Comparison of ENCODE assay signal across 9 mouse cellular contexts in the genomic region with DNA sequence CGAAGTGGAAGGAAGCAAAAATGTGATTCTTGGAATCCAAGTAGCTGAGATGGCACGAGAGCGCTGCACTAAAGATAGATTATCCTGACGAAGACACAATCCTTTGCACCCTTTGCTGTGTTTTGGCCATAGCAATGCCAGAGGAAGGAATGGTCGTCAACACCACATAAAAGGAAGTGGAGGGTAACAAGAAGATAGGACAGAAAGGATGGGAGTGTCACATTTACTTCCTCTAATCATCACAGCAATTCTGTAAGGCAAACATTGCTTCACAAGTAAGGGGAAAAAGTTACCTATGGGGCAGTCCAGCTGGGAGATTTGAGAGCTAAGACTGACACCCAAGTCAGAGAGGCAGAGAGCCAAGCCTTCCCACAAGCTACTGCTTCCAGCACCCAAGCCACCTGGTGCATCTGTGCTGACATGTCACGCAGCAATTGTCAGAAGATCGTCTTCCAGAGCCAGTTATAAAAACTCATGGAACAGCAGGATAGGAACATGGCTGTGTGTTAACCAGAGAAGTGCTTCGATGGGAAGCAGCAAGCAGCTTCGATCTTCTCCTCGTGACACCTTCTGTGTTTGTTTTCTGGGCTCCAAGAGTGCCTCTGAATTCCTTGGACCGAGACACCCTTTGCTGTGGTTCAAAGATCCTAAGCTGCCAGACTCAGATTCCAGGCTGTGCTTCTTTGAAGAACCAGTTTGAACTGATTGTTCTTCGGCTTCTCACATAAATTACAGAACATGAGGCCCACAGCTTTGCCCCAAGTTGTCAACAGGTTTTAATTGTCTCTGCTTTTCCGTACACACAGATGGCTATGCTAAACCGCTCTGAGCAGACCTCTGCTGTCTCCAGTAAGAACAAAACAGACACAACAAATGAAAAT.
DNase-seq lines count a peak whose midpoint lies in the region; ATAC-seq and TF ChIP-seq lines count a peak whose summit lies in the region.
"Had no signal": no experiment of that assay in that cellular context is flagged by ENCODE, and none has a peak within 500 bp of the region (broad histone marks: within the 10 kb centered on the region; RNA-seq: fewer than 3 reads in every experiment).

No protein-coding gene starts in this region.

- WGBS in forebrain, embryonic 16.5 days, result 60% methylated on average over 14 of the region's 14 CpGs
- WGBS in forebrain, embryonic 15.5 days, result 62% methylated on average over 14 of the region's 14 CpGs
- 55% methylated on average over 14 of the region's 14 CpGs for WGBS in lung, postnatal 0 days

- no peak overlapping the region for H3K9ac ChIP-seq in forebrain, embryonic 16.5 days (replicated peaks; ENCODE audit: low read depth, low read length)
- no peak overlapping the region for H3K9ac ChIP-seq in forebrain, embryonic 15.5 days (replicated peaks)
- no peak overlapping the region for H3K9ac ChIP-seq in lung, postnatal 0 days (replicated peaks; ENCODE audit: low read depth)

- peak; percentile 6 for DNase-seq in lung, postnatal 0 days (ENCODE audit: low spot score)
- DNase-seq in lung, postnatal 14 days, result no peak
- peak; percentile 51 for DNase-seq in layer of hippocampus, adult 11-12 months (ENCODE audit: low spot score)
- DNase-seq in right cerebral cortex, postnatal 14 days, result peak; percentile 8
- no peak for DNase-seq in urinary bladder, adult 2 months (ENCODE audit: low spot score)
- no peak for DNase-seq in left cerebral cortex, adult 2 months (ENCODE audit: extremely low spot score in 1 of 2, low spot score in 2 of 2)

- H3K27ac ChIP-seq in forebrain, embryonic 16.5 days (ENCODE audit: low read length), result no peak overlapping the region
- no peak overlapping the region for H3K27ac ChIP-seq in forebrain, embryonic 15.5 days (replicated peaks)
- no peak overlapping the region for H3K27ac ChIP-seq in lung, postnatal 0 days (ENCODE audit: low read length)
- no peak overlapping the region for H3K27ac ChIP-seq in left cerebral cortex, adult 2 months

- intact Hi-C loops in left cerebral cortex, adult 2 months (cut with DNase I), result no loop called here

- peaks cover 6% of the 10 kb centered on the region; the same call in 1 of the 2 replicates for H3K4me1 ChIP-seq in forebrain, embryonic 16.5 days (replicated peaks; ENCODE audit: control insufficient read depth, insufficient read depth, low read length)
- peaks cover 6% of the 10 kb centered on the region for H3K4me1 ChIP-seq in forebrain, embryonic 15.5 days
- no peaks in the 10 kb centered on the region for H3K4me1 ChIP-seq in lung, postnatal 0 days (ENCODE audit: insufficient read depth, low read depth, low read length)

- no peak for TF ChIP-seq EP300 in lung, postnatal 0 days (IDR thresholded peaks at IDR 0.05)

- H3K27me3 ChIP-seq in forebrain, embryonic 16.5 days (replicated peaks; ENCODE audit: control insufficient read depth, insufficient read depth, low read length), result no peaks in the 10 kb centered on the region
- no peaks in the 10 kb centered on the region for H3K27me3 ChIP-seq in forebrain, embryonic 15.5 days
- H3K27me3 ChIP-seq in lung, postnatal 0 days (replicated peaks; ENCODE audit: insufficient read depth, low read length), result no peaks in the 10 kb centered on the region

- no peak overlapping the region for H3K4me2 ChIP-seq in forebrain, embryonic 16.5 days (ENCODE audit: low read length)
- no peak overlapping the region for H3K4me2 ChIP-seq in forebrain, embryonic 15.5 days (replicated peaks)
- no peak overlapping the region for H3K4me2 ChIP-seq in lung, postnatal 0 days (replicated peaks; ENCODE audit: low read depth, low read length)

- ATAC-seq in forebrain, embryonic 16.5 days, result peak; percentile 67
- no peak for ATAC-seq in forebrain, embryonic 15.5 days (replicated peaks)
- ATAC-seq in lung, postnatal 0 days, result no peak
- ATAC-seq: activated CD4-positive, CD25-positive, alpha-beta regulatory T cell, adult 4 months had no signal

- no peak for TF ChIP-seq CTCF in lung, postnatal 0 days (IDR thresholded peaks at IDR 0.05)
- no peak for TF ChIP-seq CTCF in left cerebral cortex, adult 2 months (IDR thresholded peaks at IDR 0.05)

- no peak overlapping the region for H3K4me3 ChIP-seq in forebrain, embryonic 16.5 days (replicated peaks; ENCODE audit: low read length)
- no peak overlapping the region for H3K4me3 ChIP-seq in forebrain, embryonic 15.5 days
- no peak overlapping the region for H3K4me3 ChIP-seq in lung, postnatal 0 days (ENCODE audit: low read depth, low read length)
- H3K4me3 ChIP-seq in left cerebral cortex, adult 2 months, result no peak overlapping the region

- no peaks in the 10 kb centered on the region for H3K36me3 ChIP-seq in forebrain, embryonic 16.5 days (ENCODE audit: control insufficient read depth, insufficient read depth)
- no peaks in the 10 kb centered on the region for H3K36me3 ChIP-seq in forebrain, embryonic 15.5 days
- H3K36me3 ChIP-seq in lung, postnatal 0 days (ENCODE audit: insufficient read depth, low read length), result no peaks in the 10 kb centered on the region

- H3K9me3 ChIP-seq in forebrain, embryonic 16.5 days (ENCODE audit: control insufficient read depth, low read length), result no peaks in the 10 kb centered on the region
- no peaks in the 10 kb centered on the region for H3K9me3 ChIP-seq in forebrain, embryonic 15.5 days
- no peaks in the 10 kb centered on the region for H3K9me3 ChIP-seq in lung, postnatal 0 days (ENCODE audit: low read length)

Comparison
In these comparisons a context has a peak if more than half of its experiments do, and no peak if none do; other contexts are left out.
1. DNase-seq: peak in lung, postnatal 0 days (single experiment), layer of hippocampus, adult 11-12 months (single experiment) and right cerebral cortex, postnatal 14 days (single experiment); none in lung, postnatal 14 days (single experiment), urinary bladder, adult 2 months (single experiment) and left cerebral cortex, adult 2 months (0 of 2).